Mouse (Mus musculus) cerebellum, adult 2 months (tissue): ENCODE data around the gene Jtb. TPM values are rescaled to one million over a fixed set of nuclear protein-coding genes. Genes with fewer than 3 reads are reported as not detected.

Experiments used
- DNase-seq, 2 experiments: peaks; one replicate each; pipeline ENCODE4 v3.0.0; 2021
- H3K27ac ChIP-seq: fragments of 200-500 bp; 2 replicates; pipeline ENCODE4 v1.5.1; 2012; ENCODE audit warnings: low read length, control low read depth, inconsistent platforms; ENCODE audit not compliant: insufficient read depth
- H3K27me3 ChIP-seq: fragments of 200-500 bp; 2 replicates; pipeline ENCODE4 v1.6.1; 2012; ENCODE audit warnings: inconsistent platforms, mild to moderate bottlenecking, low read length, moderate library complexity; ENCODE audit not compliant: control insufficient read depth, insufficient read depth
- H3K4me1 ChIP-seq: fragments of 200-500 bp; 2 replicates; pipeline ENCODE4 v1.6.1; 2011; ENCODE audit warnings: low read length; ENCODE audit not compliant: control insufficient read depth, insufficient read depth
- H3K4me3 ChIP-seq: fragments of 200-500 bp; replicated peaks from 2 replicates; pipeline ENCODE3; 2011; ENCODE audit warnings: mild to moderate bottlenecking, low read depth, low read length, control low read depth; ENCODE audit not compliant: insufficient read depth
- CTCF ChIP-seq: fragments of 200-500 bp; IDR thresholded peaks from 2 replicates; pipeline ENCODE4 v1.5.1; 2011; ENCODE audit warnings: low read depth, mild to moderate bottlenecking, control low read depth, low read length, moderate library complexity, borderline replicate concordance; ENCODE audit not compliant: insufficient read depth
- POLR2A ChIP-seq: fragments of 200-500 bp; IDR thresholded peaks from 2 replicates; pipeline ENCODE4 v1.6.1; 2011; ENCODE audit warnings: low read length, control low read depth, borderline replicate concordance; ENCODE audit not compliant: insufficient read depth
- WGBS: fragments of 180-500 bp; shearing (Covaris S2); methylation state at CpG from one replicate; pipeline ENCODE4 v1.1.7; 2018; 5-methylcytosine and 5-hydroxymethylcytosine counted together
- polyA plus RNA-seq: library from polyadenylated mRNA; depleted of rRNA; stranded (reverse); fragments of >200 nt; gene quantifications from 2 replicates; pipeline ENCODE4 v1.2.3, GENCODE M21; 2012; rRNA removed

The Jtb gene
- 66.9 and 69.1 TPM in 2 replicates for polyA plus RNA-seq

DNA sequence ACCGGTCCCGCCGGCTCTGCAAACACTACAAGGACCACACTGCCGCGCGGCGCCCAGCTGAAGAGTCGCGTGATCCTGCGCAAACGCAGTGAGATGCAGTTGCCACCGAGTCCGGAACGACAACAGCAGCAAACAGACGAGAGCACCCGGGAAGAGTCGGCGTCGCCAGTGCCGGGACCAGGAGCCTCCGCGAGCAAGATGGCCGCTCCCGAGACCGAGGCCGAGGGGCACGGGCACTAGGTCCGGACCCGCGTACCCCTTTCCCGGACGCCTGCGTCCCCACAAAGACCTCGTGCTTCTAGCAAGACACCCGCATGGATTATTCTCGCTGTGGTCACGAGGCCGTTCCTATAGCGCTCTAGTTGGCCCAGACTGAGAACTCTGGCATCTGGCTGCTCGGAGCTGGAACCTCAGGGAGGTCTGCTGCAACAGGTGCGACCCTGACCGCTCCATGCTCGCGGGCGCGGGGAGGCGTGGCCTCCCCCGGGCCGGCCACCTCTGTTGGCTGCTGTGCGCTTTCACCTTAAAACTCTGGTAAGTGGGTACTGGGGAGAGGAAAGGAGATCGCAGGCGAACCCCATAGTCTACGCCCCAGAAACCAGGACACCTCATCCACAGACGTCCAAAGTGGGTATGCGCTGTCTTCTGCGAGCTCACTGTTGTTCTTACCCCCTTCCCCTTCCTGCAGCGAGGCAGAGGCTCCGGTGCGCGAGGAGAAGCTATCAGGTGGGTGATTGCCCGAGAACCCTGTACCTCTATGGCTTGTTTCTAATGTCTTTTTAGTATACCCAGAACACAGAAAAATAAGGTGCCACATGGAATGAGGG is at the start of gene Jtb:
Gene Jtb (plus strand): TSS at position 91 of the 827 bp plus-strand sequence.
- Histone ChIP-seq H3K27me3 (no peaks in the 10 kb centered on the region), H3K27ac (no peak within 1 kb of the TSS), H3K4me3 (peak within 1 kb of the TSS; percentile 70), H3K4me1 (no peaks in the 10 kb centered on the region)
- peak; percentile 93 to 95 for DNase-seq
- under 1% methylated on average over 61 of the region's 61 CpGs for WGBS
- TF ChIP-seq CTCF (no peak), POLR2A (peak; percentile 75)

DNA sequence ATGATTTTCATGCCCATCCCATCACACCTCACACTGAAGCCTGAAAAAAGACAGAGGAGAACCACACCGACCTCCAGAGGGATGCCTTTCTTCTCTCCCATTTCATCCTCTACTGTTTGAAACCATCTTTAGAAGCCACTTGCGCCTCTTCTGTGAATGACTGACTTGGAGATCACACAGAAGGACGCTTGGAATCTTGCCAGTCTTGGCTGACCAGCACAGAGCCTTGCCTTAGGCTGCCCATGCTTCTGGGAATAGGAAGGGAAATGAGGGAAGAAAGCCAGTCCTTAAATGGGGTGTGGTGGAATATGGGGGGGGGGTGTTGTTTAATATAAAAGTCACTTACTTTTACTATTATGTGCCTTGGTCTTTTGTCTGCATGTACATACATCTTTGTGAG is 47.8 kb upstream of the Jtb start:
- no peaks in the 10 kb centered on the region for H3K27me3 ChIP-seq
- no peaks in the 10 kb centered on the region for H3K4me1 ChIP-seq
- 38% methylated on average over 3 of the region's 3 CpGs for WGBS
- no peak for DNase-seq
- H3K27ac ChIP-seq, result no peak overlapping the region
- no peak for TF ChIP-seq CTCF
- no peak for TF ChIP-seq POLR2A
- no peak overlapping the region for H3K4me3 ChIP-seq

DNA sequence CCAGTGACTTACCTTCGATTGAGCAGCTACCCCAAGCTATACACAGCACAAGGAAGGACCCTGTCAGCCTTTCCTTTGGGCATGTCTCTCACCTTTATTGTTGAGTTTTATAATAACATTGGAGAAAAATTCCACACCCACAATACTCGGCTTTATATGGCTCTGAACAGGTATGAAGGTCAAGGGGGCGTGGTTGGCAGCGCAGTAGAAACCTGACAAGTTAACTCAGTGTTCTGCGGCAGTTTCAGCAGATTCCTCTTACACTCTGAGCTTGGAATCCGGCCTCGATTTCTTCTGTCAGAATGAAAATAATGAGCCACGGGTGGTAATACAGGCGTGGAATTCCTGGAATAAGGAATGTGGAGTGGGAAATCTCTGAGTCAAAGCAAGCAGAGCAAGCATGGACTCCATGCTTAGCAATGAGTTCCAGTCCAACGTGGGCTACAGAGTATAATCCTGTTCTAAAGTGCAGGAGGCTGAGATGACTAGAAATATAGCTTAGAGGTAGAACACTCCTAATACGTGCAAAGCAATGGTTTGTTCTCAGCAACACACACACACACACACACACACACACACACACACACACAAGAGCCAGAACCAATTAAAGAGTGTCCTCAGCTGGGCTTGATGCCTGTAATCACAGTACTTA is 40.4 kb upstream of the Jtb start:
- DNase-seq, result no peak
- Histone ChIP-seq H3K27ac (no peak overlapping the region), H3K4me3 (no peak overlapping the region), H3K4me1 (no peaks in the 10 kb centered on the region), H3K27me3 (no peaks in the 10 kb centered on the region)
- TF ChIP-seq POLR2A (no peak), CTCF (no peak)
- WGBS, result 61% methylated on average over 11 of the region's 11 CpGs

DNA sequence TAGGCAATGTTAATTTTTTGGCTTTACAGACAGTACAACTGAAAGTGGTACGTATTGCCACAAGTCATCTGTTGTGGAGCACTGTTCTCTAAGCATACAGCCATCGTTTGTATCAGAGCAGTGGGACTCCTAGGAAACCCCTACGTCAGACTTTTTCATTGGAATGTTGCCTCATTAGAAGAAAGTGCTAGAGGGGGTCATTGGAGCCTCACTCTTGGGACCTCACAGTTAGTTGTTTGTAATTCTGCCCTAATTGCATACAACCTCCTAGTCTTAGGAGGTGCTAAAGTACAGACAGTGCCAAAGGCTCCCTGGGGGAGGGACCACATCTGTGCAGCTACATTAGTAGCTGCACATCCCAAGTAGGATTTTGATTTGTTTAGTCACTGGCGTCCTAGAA is 36.6 kb upstream of the Jtb start:
- Histone ChIP-seq H3K27ac (no peak overlapping the region), H3K27me3 (no peaks in the 10 kb centered on the region), H3K4me3 (no peak overlapping the region), H3K4me1 (no peaks in the 10 kb centered on the region)
- WGBS, result 62% methylated on average over 4 of the region's 4 CpGs
- DNase-seq, result no peak
- TF ChIP-seq CTCF, result no peak
- no peak for TF ChIP-seq POLR2A

DNA sequence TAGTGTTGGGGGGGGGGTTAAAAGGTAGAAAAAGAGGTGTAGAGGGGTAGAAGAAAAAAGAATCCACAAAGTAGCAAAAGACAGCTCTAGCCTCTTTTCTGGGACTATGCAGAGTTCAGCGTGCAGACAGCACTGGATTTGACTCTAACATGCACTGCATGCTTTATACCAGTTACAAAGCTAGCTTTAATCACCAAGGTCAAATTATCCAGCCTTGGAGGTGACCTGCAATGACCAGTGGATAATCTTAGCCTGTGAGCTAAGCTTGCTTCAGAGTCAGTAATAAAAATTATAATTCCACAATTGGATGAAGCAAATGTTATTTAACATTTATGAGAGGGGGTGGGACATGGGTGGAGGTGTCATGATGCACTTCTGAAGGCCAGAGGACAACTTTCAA is 35.8 kb upstream of the Jtb start:
- WGBS, result 80% methylated on average over 1 of the region's 1 CpGs
- DNase-seq, result no peak
- H3K27ac ChIP-seq, result no peak overlapping the region
- H3K27me3 ChIP-seq, result no peaks in the 10 kb centered on the region
- no peaks in the 10 kb centered on the region for H3K4me1 ChIP-seq
- TF ChIP-seq CTCF, result no peak
- no peak for TF ChIP-seq POLR2A
- H3K4me3 ChIP-seq, result no peak overlapping the region

DNA sequence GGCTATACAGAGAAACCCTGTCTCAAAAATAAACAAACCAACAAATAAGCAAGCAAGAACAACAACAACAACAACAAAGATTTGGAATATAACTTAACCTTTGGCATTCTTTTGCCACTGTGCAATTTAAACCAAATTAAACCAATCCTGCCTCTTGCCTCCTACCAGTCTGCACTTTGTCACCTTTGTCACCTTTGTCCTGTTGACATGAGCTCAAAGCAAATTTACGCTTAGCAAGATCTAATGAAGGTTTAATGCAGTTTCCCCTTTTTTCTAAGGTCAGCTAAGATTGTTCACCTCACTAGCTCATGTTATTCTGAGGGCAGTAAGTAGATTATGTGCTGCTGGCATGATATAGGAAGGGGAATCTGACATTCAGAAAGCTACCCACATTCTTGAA is 33.8 kb upstream of the Jtb start:
- Histone ChIP-seq H3K27ac (no peak overlapping the region), H3K4me1 (no peaks in the 10 kb centered on the region), H3K4me3 (no peak overlapping the region), H3K27me3 (no peaks in the 10 kb centered on the region)
- DNase-seq, result no peak
- no peak for TF ChIP-seq POLR2A
- TF ChIP-seq CTCF, result no peak
- WGBS, result 85% methylated on average over 1 of the region's 1 CpGs

DNA sequence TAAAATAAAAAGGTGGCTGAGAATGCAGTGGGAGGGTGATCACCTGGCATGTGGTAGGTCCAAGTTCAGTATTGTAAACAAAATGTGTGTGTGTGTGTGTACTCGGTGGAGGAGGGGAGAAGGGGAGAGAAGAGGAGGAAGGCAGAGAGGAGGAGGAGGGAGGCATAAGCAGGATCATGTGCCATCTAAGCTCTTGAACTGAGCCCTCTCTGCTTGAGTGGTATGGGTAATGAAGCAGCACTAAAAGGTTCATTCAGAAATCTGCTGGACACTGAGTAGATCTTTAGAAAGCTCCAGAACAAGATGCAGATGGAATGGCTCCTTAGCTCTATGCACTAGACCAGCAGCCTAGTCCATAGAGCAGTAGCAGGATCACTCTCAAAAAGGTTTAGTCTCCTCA is 28.5 kb upstream of the Jtb start:
- H3K27me3 ChIP-seq, result no peaks in the 10 kb centered on the region
- no peak for DNase-seq
- WGBS, result 77% methylated on average over 1 of the region's 1 CpGs
- TF ChIP-seq POLR2A (no peak), CTCF (no peak)
- no peak overlapping the region for H3K4me3 ChIP-seq
- H3K4me1 ChIP-seq, result no peaks in the 10 kb centered on the region
- no peak overlapping the region for H3K27ac ChIP-seq

DNA sequence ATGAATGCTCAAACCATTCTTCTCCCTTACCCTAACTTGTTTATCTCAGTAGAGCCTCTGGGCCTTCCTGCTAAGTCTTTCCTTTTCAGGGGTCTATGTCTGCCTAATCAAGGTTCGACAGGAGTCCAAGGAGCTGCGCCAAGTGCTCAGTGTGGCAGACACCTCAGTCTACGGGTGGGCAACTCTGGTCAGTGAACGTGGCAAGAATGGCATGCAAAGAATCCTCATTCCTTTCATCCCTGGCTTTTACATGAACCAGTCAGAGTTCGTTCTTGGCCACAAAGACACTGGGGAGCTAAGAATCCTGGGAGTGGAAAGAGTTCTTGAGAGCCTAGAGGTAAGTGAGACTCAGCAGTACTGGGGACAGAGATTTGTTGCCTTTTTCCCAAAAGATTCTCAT is 27.8 kb upstream of the Jtb start:
- TF ChIP-seq CTCF, result no peak
- 49% methylated on average over 5 of the region's 5 CpGs for WGBS
- H3K27me3 ChIP-seq, result no peaks in the 10 kb centered on the region
- no peaks in the 10 kb centered on the region for H3K4me1 ChIP-seq
- no peak for DNase-seq
- no peak overlapping the region for H3K4me3 ChIP-seq
- no peak overlapping the region for H3K27ac ChIP-seq
